Mouse (Mus musculus): Measurements from ENCODE around the gene Gm11563. TPM values are rescaled to one million over a fixed set of nuclear protein-coding genes. Genes with fewer than 3 reads are reported as not detected.
"Not testable (repeated sequence)": the region's sequence is repeated elsewhere in the genome, so short reads cannot be mapped to it uniquely, and the experiment has no call there.

The Gm11563 gene
- polyA plus RNA-seq, 2 experiments = not detected

GRCm38 (mm10) chr11:99620335-99620734, 38.4 kb downstream of the Gm11563 start, which contains the start of gene Gm11562:
Gene Gm11562 (minus strand): TSS chr11:99620435.
- Histone ChIP-seq H3K9me3 (ENCODE audit: control insufficient read depth, low read length) (no peaks in the 10 kb centered on the region), H3K27me3 (ENCODE audit: control insufficient read depth, insufficient read depth, low read length) (no peaks in the 10 kb centered on the region), H3K27ac (replicated peaks; ENCODE audit: low read depth, low read length) (no peak within 1 kb of the TSS), H3K4me1 (ENCODE audit: control insufficient read depth, insufficient read depth, low read length) (no peaks in the 10 kb centered on the region), H3K4me3 (replicated peaks; ENCODE audit: low read length) (no peak within 1 kb of the TSS), H3K36me3 (ENCODE audit: control insufficient read depth, insufficient read depth, low read length) (no peaks in the 10 kb centered on the region), H3K9ac (ENCODE audit: low read depth, low read length, severe bottlenecking) (no peak within 1 kb of the TSS), H3K4me2 (replicated peaks; ENCODE audit: low read depth, low read length, severe bottlenecking) (no peak within 1 kb of the TSS)
- DNase-seq (ENCODE audit: low spot score) (no peak), ATAC-seq (ENCODE audit: low FRiP score, low read depth) (no peak)
- no peak for TF ChIP-seq POLR2A (IDR thresholded peaks at IDR 0.05; ENCODE audit: borderline replicate concordance, extremely low read depth, insufficient read depth, insufficient read length)
- 74% methylated on average over 2 of the region's 2 CpGs for WGBS

- no peak within 1 kb of the TSS for H3K9ac ChIP-seq (ENCODE audit: low read depth, low read length, severe bottlenecking)
- TF ChIP-seq POLR2A (IDR thresholded peaks at IDR 0.05; ENCODE audit: borderline replicate concordance, extremely low read depth, insufficient read depth, insufficient read length) = no peak
- no peaks in the 10 kb centered on the region for H3K9me3 ChIP-seq (ENCODE audit: control insufficient read depth, low read length)
- H3K27ac ChIP-seq (replicated peaks; ENCODE audit: low read depth, low read length) = no peak within 1 kb of the TSS
- H3K4me3 ChIP-seq (replicated peaks; ENCODE audit: low read length) = no peak within 1 kb of the TSS
- H3K4me1 ChIP-seq (ENCODE audit: control insufficient read depth, insufficient read depth, low read length) = no peaks in the 10 kb centered on the region
- H3K4me2 ChIP-seq (replicated peaks; ENCODE audit: low read depth, low read length, severe bottlenecking) = no peak within 1 kb of the TSS
- 72% methylated on average over 3 of the region's 3 CpGs for WGBS
- H3K36me3 ChIP-seq (ENCODE audit: control insufficient read depth, insufficient read depth, low read length) = no peaks in the 10 kb centered on the region
- ATAC-seq (ENCODE audit: low FRiP score, low read depth) = no peak
- no peak for DNase-seq (ENCODE audit: low spot score)
- H3K27me3 ChIP-seq (ENCODE audit: control insufficient read depth, insufficient read depth, low read length) = no peaks in the 10 kb centered on the region
Measured at GRCm38 (mm10) chr11:99614796-99615363, 43.9 kb downstream of the Gm11563 start, which contains the start of gene Krtap2-4. Gene Krtap2-4 (minus strand): TSS chr11:99614846.

- not testable (repeated sequence) for H3K4me1 ChIP-seq (ENCODE audit: control insufficient read depth, insufficient read depth, low read length); H3K27ac ChIP-seq (replicated peaks; ENCODE audit: low read depth, low read length); H3K9ac ChIP-seq (ENCODE audit: low read depth, low read length, severe bottlenecking); H3K9me3 ChIP-seq (ENCODE audit: control insufficient read depth, low read length); H3K27me3 ChIP-seq (ENCODE audit: control insufficient read depth, insufficient read depth, low read length); H3K4me3 ChIP-seq (replicated peaks; ENCODE audit: low read length); DNase-seq (ENCODE audit: low spot score); H3K4me2 ChIP-seq (replicated peaks; ENCODE audit: low read depth, low read length, severe bottlenecking); ATAC-seq (ENCODE audit: low FRiP score, low read depth); H3K36me3 ChIP-seq (ENCODE audit: control insufficient read depth, insufficient read depth, low read length)
- 52% methylated on average over 1 of the region's 2 CpGs for WGBS
Measured at GRCm38 (mm10) chr11:99610089-99610488, 48.7 kb downstream of the Gm11563 start, which contains the start of gene Gm11937. Gene Gm11937 (minus strand): TSS chr11:99610189.

GRCm38 (mm10) chr11:99609126-99609525, 49.6 kb downstream of the Gm11563 start:
- Histone ChIP-seq H3K4me3 (replicated peaks; ENCODE audit: low read length) (no peak overlapping the region), H3K27ac (replicated peaks; ENCODE audit: low read depth, low read length) (no peak overlapping the region), H3K4me2 (replicated peaks; ENCODE audit: low read depth, low read length, severe bottlenecking) (no peak overlapping the region), H3K9me3 (ENCODE audit: control insufficient read depth, low read length) (no peaks in the 10 kb centered on the region), H3K4me1 (ENCODE audit: control insufficient read depth, insufficient read depth, low read length) (no peaks in the 10 kb centered on the region), H3K36me3 (ENCODE audit: control insufficient read depth, insufficient read depth, low read length) (no peaks in the 10 kb centered on the region), H3K9ac (ENCODE audit: low read depth, low read length, severe bottlenecking) (no peak overlapping the region), H3K27me3 (ENCODE audit: control insufficient read depth, insufficient read depth, low read length) (no peaks in the 10 kb centered on the region)
- TF ChIP-seq POLR2A (IDR thresholded peaks at IDR 0.05; ENCODE audit: borderline replicate concordance, extremely low read depth, insufficient read depth, insufficient read length) = no peak
- 58% methylated on average over 1 of the region's 1 CpGs for WGBS
- ATAC-seq (ENCODE audit: low FRiP score, low read depth) (no peak), DNase-seq (ENCODE audit: low spot score) (no peak)

Other genes with a start within 250 kb of the Gm11563 start
Only the 30 nearest of the 39 such genes appear.
- gene Krt23, start 165.8 kb downstream of the Gm11563 start, polyA plus RNA-seq (2012; rRNA removed) = 0.51 and 1.2 TPM in 2 replicates
- 2.7 and 3.7 TPM in 2 replicates for gene Krt23, start 165.8 kb downstream of the Gm11563 start, polyA plus RNA-seq (2014; fragmentation: Nextera tagmentation; extraction: Ambion mirVana)
- gene Krt39, start 137.6 kb downstream of the Gm11563 start, polyA plus RNA-seq (2012; rRNA removed) = not detected in 2 replicates
- gene Krt39, start 137.6 kb downstream of the Gm11563 start, polyA plus RNA-seq (2014; fragmentation: Nextera tagmentation; extraction: Ambion mirVana) = not detected in 2 replicates
- gene Krt40, start 115.8 kb downstream of the Gm11563 start, polyA plus RNA-seq (2012; rRNA removed) = not detected in 2 replicates
- gene Krt40, start 115.8 kb downstream of the Gm11563 start, polyA plus RNA-seq (2014; fragmentation: Nextera tagmentation; extraction: Ambion mirVana) = not detected in 2 replicates
- 0.09 TPM in 1 of 2 replicates, not detected in the other for gene Krtap3-3, start 108.1 kb downstream of the Gm11563 start, polyA plus RNA-seq (2012; rRNA removed)
- not detected in 2 replicates for gene Krtap3-3, start 108.1 kb downstream of the Gm11563 start, polyA plus RNA-seq (2014; fragmentation: Nextera tagmentation; extraction: Ambion mirVana)
- gene Krtap3-2, start 102.1 kb downstream of the Gm11563 start, polyA plus RNA-seq (2012; rRNA removed) = not detected in 2 replicates
- gene Krtap3-2, start 102.1 kb downstream of the Gm11563 start, polyA plus RNA-seq (2014; fragmentation: Nextera tagmentation; extraction: Ambion mirVana) = not detected in 2 replicates
- gene Gm11939, start 99.5 kb downstream of the Gm11563 start, polyA plus RNA-seq (2012; rRNA removed) = not detected in 2 replicates
- gene Gm11939, start 99.5 kb downstream of the Gm11563 start, polyA plus RNA-seq (2014; fragmentation: Nextera tagmentation; extraction: Ambion mirVana) = not detected in 2 replicates
- not detected in 2 replicates for gene Krtap3-1, start 92.3 kb downstream of the Gm11563 start, polyA plus RNA-seq (2012; rRNA removed)
- gene Krtap3-1, start 92.3 kb downstream of the Gm11563 start, polyA plus RNA-seq (2014; fragmentation: Nextera tagmentation; extraction: Ambion mirVana) = not detected in 2 replicates
- not detected in 2 replicates for gene Krtap1-5, start 77.9 kb downstream of the Gm11563 start, polyA plus RNA-seq (2012; rRNA removed)
- not detected in 2 replicates for gene Krtap1-5, start 77.9 kb downstream of the Gm11563 start, polyA plus RNA-seq (2014; fragmentation: Nextera tagmentation; extraction: Ambion mirVana)
- not detected in 2 replicates for gene Krtap1-4, start 75.3 kb downstream of the Gm11563 start, polyA plus RNA-seq (2012; rRNA removed)
- gene Krtap1-4, start 75.3 kb downstream of the Gm11563 start, polyA plus RNA-seq (2014; fragmentation: Nextera tagmentation; extraction: Ambion mirVana) = not detected in 2 replicates
- gene Krtap1-3, start 67.6 kb downstream of the Gm11563 start, polyA plus RNA-seq (2012; rRNA removed) = not detected in 2 replicates
- not detected in 2 replicates for gene Krtap1-3, start 67.6 kb downstream of the Gm11563 start, polyA plus RNA-seq (2014; fragmentation: Nextera tagmentation; extraction: Ambion mirVana)
- gene Krtap9-3, start 60.9 kb downstream of the Gm11563 start, polyA plus RNA-seq (2012; rRNA removed) = not detected in 2 replicates
- gene Krtap9-3, start 60.9 kb downstream of the Gm11563 start, polyA plus RNA-seq (2014; fragmentation: Nextera tagmentation; extraction: Ambion mirVana) = not detected in 2 replicates
- not detected in 2 replicates for gene Gm11938, start 55.7 kb downstream of the Gm11563 start, polyA plus RNA-seq (2012; rRNA removed)
- not detected in 2 replicates for gene Gm11938, start 55.7 kb downstream of the Gm11563 start, polyA plus RNA-seq (2014; fragmentation: Nextera tagmentation; extraction: Ambion mirVana)
- not detected in 2 replicates for gene Gm11937, start 48.8 kb downstream of the Gm11563 start, polyA plus RNA-seq (2012; rRNA removed)
- not detected in 2 replicates for gene Gm11937, start 48.8 kb downstream of the Gm11563 start, polyA plus RNA-seq (2014; fragmentation: Nextera tagmentation; extraction: Ambion mirVana)
- not detected in 2 replicates for gene Krtap2-4, start 44.1 kb downstream of the Gm11563 start, polyA plus RNA-seq (2012; rRNA removed)
- not detected in 2 replicates for gene Krtap2-4, start 44.1 kb downstream of the Gm11563 start, polyA plus RNA-seq (2014; fragmentation: Nextera tagmentation; extraction: Ambion mirVana)
- gene Gm11562, start 38.5 kb downstream of the Gm11563 start, polyA plus RNA-seq (2012; rRNA removed) = not detected in 2 replicates
- gene Gm11562, start 38.5 kb downstream of the Gm11563 start, polyA plus RNA-seq (2014; fragmentation: Nextera tagmentation; extraction: Ambion mirVana) = not detected in 2 replicates
- gene Krtap4-1, start 30.7 kb downstream of the Gm11563 start, polyA plus RNA-seq (2012; rRNA removed) = not detected in 2 replicates
- gene Krtap4-1, start 30.7 kb downstream of the Gm11563 start, polyA plus RNA-seq (2014; fragmentation: Nextera tagmentation; extraction: Ambion mirVana) = not detected in 2 replicates
- not detected in 2 replicates for gene Krtap4-2, start 23.9 kb downstream of the Gm11563 start, polyA plus RNA-seq (2012; rRNA removed)
- not detected in 2 replicates for gene Krtap4-2, start 23.9 kb downstream of the Gm11563 start, polyA plus RNA-seq (2014; fragmentation: Nextera tagmentation; extraction: Ambion mirVana)
- gene Krtap4-7, start 14.9 kb downstream of the Gm11563 start, polyA plus RNA-seq (2012; rRNA removed) = not detected in 2 replicates
- gene Krtap4-7, start 14.9 kb downstream of the Gm11563 start, polyA plus RNA-seq (2014; fragmentation: Nextera tagmentation; extraction: Ambion mirVana) = not detected in 2 replicates
- gene Gm11555, start 8.7 kb downstream of the Gm11563 start, polyA plus RNA-seq (2012; rRNA removed) = not detected in 2 replicates
- not detected in 2 replicates for gene Gm11555, start 8.7 kb downstream of the Gm11563 start, polyA plus RNA-seq (2014; fragmentation: Nextera tagmentation; extraction: Ambion mirVana)
- not detected in 2 replicates for gene Krtap4-6, start 7.0 kb upstream of the Gm11563 start, polyA plus RNA-seq (2012; rRNA removed)
- not detected in 2 replicates for gene Krtap4-6, start 7.0 kb upstream of the Gm11563 start, polyA plus RNA-seq (2014; fragmentation: Nextera tagmentation; extraction: Ambion mirVana)
- gene Gm14190, start 31.8 kb upstream of the Gm11563 start, polyA plus RNA-seq (2012; rRNA removed) = not detected in 2 replicates
- gene Gm14190, start 31.8 kb upstream of the Gm11563 start, polyA plus RNA-seq (2014; fragmentation: Nextera tagmentation; extraction: Ambion mirVana) = not detected in 2 replicates
- not detected in 2 replicates for gene Gm14180, start 75.3 kb upstream of the Gm11563 start, polyA plus RNA-seq (2012; rRNA removed)
- not detected in 2 replicates for gene Gm14180, start 75.3 kb upstream of the Gm11563 start, polyA plus RNA-seq (2014; fragmentation: Nextera tagmentation; extraction: Ambion mirVana)
- gene Gm11595, start 114.0 kb upstream of the Gm11563 start, polyA plus RNA-seq (2012; rRNA removed) = not detected in 2 replicates
- not detected in 2 replicates for gene Gm11595, start 114.0 kb upstream of the Gm11563 start, polyA plus RNA-seq (2014; fragmentation: Nextera tagmentation; extraction: Ambion mirVana)
- gene Krtap4-8, start 121.7 kb upstream of the Gm11563 start, polyA plus RNA-seq (2012; rRNA removed) = not detected in 2 replicates
- gene Krtap4-8, start 121.7 kb upstream of the Gm11563 start, polyA plus RNA-seq (2014; fragmentation: Nextera tagmentation; extraction: Ambion mirVana) = not detected in 2 replicates
- gene Krtap4-9, start 126.2 kb upstream of the Gm11563 start, polyA plus RNA-seq (2012; rRNA removed) = not detected in 2 replicates
- gene Krtap4-9, start 126.2 kb upstream of the Gm11563 start, polyA plus RNA-seq (2014; fragmentation: Nextera tagmentation; extraction: Ambion mirVana) = not detected in 2 replicates
- gene Gm11596, start 134.5 kb upstream of the Gm11563 start, polyA plus RNA-seq (2012; rRNA removed) = not detected in 2 replicates
- gene Gm11596, start 134.5 kb upstream of the Gm11563 start, polyA plus RNA-seq (2014; fragmentation: Nextera tagmentation; extraction: Ambion mirVana) = not detected in 2 replicates
- gene Gm11569, start 140.0 kb upstream of the Gm11563 start, polyA plus RNA-seq (2012; rRNA removed) = not detected in 2 replicates
- gene Gm11569, start 140.0 kb upstream of the Gm11563 start, polyA plus RNA-seq (2014; fragmentation: Nextera tagmentation; extraction: Ambion mirVana) = not detected in 2 replicates
- gene Gm11554, start 145.5 kb upstream of the Gm11563 start, polyA plus RNA-seq (2012; rRNA removed) = not detected in 2 replicates
- not detected in 2 replicates for gene Gm11554, start 145.5 kb upstream of the Gm11563 start, polyA plus RNA-seq (2014; fragmentation: Nextera tagmentation; extraction: Ambion mirVana)
- gene Krtap4-13, start 150.9 kb upstream of the Gm11563 start, polyA plus RNA-seq (2012; rRNA removed) = not detected in 2 replicates
- not detected in 2 replicates for gene Krtap4-13, start 150.9 kb upstream of the Gm11563 start, polyA plus RNA-seq (2014; fragmentation: Nextera tagmentation; extraction: Ambion mirVana)
- gene Gm11564, start 156.7 kb upstream of the Gm11563 start, polyA plus RNA-seq (2012; rRNA removed) = 0.12 TPM in 1 of 2 replicates, not detected in the other
- gene Gm11564, start 156.7 kb upstream of the Gm11563 start, polyA plus RNA-seq (2014; fragmentation: Nextera tagmentation; extraction: Ambion mirVana) = not detected in 2 replicates

Data from limb, embryonic 14.5 days (tissue).